Mouse (Mus musculus): ENCODE results near the gene Gm5678.

DNA sequence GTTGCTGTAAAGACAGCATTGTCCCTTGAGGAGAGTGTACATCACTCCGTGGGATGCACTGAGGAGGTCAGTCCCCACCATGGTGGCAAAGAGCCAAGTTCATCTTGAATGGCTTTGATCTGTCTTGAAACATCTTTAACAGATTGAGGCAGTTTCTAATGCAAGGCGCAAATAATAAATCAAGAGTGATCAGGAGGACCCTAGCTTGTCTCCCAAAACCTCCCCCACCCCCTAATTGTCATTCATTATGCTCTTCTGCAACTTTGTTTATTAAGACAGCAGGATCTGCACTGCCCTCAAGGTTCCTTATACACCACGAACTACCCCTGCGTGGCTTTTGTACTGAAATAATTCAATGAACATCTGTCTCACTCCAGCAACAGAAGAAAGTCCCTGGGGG is 22.3 kb upstream of the Gm5678 start, which contains the start of gene Cbr1:
- TF ChIP-seq CTCF (IDR thresholded peaks at IDR 0.05; ENCODE audit: low read depth) (no peak), EP300 (optimal IDR thresholded peaks at IDR 0.05) (no peak)
